Mouse (Mus musculus): ENCODE data around the gene Icam5.

- TF ChIP-seq CTCF (IDR thresholded peaks at IDR 0.05; ENCODE audit: insufficient read depth, low read depth, low read length) (no peak), POLR2A (IDR thresholded peaks at IDR 0.05; ENCODE audit: insufficient read depth, low read depth, low read length) (no peak)
Measured at GRCm38 (mm10) chr9:20983169-20983568, 48.7 kb upstream of the Icam5 start.

Data from olfactory bulb, adult 2 months (tissue).